Mouse (Mus musculus): ENCODE results near the gene Ubac2.
A peak's percentile ranks its signal among the peaks of the same experiment; 100 is the strongest.

Gene Ubac2

DNA sequence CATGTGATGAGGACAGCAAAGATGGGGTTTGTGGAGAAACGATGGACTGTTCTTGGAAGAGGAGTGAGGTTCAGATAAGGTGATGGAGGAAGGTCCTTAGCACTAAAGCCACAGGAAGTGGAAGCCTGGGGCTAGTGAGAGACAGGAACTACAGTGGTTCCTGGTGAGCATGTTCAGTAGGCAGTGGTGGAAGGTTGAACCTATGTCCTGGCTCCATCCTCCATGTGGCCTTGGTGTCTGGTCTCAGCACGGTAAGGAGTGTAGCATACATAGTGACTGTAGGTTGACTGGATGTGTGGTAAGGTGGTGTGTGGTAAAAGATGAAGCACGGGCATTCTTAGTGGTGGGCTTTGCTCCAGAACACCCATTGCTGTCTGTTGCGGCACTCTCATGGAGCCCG, 71.5 kb downstream of the Ubac2 start:
- peak in 1 of 2 experiments; percentile 7 for DNase-seq (ENCODE audit: low spot score in 2 of 2)

DNA sequence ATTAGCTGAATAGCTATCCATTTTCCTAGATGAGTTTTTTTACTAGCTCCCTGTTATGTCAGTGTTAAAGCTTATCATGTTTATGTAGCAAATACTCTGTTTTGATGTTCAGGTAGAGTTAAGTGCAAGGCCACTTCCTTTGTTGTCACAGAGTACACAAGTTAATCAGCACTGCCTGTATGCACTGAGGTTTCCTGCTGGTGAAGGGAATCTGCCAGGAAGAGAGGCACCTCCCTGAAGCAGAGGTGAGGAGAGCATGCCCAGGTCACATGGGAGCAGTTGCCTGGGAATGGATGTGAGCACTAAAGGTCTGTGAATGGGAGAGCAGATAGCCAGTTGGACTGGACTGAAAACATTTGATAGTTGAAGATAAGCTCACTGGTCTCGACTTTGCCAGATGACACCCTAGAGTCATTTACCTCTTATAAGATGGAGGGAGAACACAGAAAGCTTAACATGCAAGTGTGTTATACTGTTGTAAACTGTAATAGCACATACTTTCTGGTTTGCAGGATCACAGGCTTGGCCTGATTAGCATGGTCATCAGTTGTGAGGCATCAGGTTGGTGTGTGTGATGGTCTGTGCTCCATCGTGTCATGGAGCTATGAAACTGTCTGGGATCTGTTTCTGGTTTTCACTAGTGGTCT, 73.1 kb downstream of the Ubac2 start:
- peak in 1 of 2 experiments; percentile 11 for DNase-seq (ENCODE audit: low spot score in 2 of 2)

DNA sequence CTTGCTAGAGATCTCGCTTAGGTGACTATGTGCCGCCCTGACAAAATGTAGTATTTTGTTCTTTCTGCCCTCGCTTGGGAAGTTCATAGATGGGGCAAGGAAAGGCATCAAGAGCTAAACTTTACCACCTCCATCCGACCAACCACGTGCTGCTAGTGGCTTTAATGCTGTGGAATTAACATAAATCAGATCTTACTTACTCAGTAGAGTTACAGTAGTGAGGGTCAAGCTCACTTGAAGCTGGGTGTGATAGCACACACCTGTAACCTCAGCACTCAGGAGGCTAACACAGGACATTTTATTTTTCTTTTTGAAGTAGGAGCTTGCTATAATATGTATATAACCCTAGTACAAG, 73.6 kb downstream of the Ubac2 start:
- peak in 1 of 2 experiments; percentile 5 for DNase-seq (ENCODE audit: low spot score in 2 of 2)

DNA sequence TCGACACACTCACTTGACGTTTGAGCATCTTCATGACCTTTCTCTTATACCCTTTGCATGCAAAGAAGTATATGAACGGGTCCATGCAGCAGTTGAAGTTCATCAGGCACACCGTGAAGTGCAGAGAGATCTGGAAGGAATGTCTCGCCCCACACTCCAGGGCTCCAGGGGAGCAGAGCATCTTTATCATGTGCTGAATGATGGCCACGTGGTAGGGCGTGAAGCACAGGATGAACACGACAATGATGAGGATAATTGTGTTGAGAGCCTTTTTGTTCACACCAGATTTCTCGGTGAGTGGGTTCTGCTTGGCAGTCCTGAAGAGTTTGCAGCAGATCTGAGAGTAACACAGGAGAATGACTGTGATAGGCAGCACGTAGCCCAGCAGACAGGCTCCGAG, 75.7 kb downstream of the Ubac2 start:
- no peak for DNase-seq (ENCODE audit: low spot score in 2 of 2)

DNA sequence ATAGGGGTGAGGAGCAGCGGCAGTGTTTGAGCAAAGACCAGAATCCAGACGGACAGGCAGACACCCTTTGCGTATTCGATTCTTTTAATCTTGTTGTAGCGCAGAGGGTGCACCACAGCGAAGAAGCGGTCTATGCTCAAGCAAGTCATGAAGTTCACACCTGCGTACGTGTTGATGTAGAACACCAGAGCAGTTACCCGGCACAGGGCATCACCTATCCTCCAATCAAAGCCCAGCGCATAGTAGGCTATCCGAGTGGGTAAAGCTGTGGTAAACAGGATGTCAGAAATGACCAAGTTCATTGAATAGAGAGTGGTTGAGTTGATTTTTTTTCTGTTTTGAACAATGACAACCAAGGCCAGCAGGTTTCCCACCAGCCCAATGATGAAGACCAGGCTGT, 76.2 kb downstream of the Ubac2 start:
- DNase-seq (ENCODE audit: low spot score in 2 of 2) = peak in 1 of 2 experiments; percentile 10

DNA sequence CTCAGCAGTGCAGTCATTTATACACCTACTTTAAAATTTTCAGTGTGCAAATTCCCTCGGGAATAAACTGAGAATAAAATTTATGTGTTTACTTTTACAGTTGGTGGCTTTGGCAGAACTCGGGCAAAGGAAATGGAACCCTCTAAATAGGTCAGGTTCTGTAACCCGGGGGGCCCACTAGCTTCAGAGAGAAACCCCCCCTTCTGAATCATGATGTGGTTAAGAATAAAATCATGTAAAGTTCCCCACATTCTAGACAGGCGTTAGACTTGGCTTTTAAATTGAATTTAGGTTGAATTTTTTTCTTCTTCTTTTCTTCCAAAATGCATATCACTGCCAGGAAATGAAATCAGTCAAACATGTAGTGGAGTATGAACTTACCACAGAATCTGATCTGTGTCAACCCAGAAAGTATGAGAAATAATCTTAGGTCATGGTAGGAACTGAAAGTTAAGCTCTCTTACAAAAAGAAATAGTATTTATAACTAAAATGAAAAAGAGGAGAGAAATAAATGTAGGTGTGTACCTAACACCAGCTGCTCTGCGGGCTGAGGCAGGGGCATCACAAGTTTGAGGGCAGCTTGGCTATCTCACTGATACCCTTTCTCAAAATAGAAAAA, 76.9 kb downstream of the Ubac2 start:
- DNase-seq (ENCODE audit: low spot score in 2 of 2) = no peak

DNA sequence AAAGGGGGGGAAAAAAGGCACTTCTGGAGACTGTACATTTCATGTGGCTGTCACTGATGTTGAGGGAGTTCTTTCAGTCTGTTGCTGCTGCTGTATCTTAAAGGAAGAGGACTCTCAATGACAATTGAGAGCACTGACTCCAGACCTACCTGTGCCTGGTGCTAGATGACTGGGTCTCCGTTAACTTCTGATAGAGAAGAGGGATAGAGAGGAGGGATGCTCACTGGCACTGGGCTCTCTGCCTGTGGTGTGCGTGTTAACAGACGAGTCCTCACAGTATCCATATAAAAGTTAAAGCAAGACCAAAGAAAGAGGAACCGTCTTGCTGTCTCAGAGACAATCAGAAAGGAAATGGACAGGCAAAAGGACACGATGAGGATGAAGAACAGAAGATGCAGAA, 77.9 kb downstream of the Ubac2 start:
- DNase-seq (ENCODE audit: low spot score in 2 of 2) = no peak

DNA sequence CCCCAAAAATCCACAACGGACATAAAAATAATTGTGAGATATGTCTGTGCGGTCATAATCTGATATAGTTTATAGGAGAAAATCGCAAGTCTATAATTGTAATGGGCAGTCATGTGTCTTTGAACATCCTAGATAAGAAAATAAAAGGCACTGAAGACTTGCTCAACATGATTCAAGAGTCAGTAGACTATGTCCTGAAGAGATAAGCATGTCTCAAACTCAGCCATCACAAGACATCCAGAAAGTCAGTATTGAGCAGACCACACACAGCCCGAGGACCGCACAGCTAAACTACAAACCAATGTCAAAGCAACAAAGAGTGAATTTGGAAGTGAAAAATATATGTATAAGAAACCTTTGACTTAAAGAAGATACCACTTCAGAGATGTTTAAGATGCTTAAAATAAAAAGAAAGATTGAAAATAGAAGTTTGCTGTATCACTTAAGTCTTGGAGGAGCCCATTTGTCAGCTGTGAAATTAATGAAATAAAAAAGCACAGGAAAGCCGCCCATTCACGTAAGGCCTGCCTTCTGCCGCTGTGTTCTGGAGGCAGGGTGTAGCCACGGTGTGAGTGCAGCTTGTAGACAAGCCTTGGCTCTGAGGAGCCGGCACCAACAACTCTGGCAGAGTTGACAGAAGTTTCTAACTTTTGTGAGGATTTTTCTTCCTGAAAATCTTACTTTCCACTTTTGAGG, 78.9 kb downstream of the Ubac2 start:
- no peak for DNase-seq (ENCODE audit: low spot score in 2 of 2)

DNA sequence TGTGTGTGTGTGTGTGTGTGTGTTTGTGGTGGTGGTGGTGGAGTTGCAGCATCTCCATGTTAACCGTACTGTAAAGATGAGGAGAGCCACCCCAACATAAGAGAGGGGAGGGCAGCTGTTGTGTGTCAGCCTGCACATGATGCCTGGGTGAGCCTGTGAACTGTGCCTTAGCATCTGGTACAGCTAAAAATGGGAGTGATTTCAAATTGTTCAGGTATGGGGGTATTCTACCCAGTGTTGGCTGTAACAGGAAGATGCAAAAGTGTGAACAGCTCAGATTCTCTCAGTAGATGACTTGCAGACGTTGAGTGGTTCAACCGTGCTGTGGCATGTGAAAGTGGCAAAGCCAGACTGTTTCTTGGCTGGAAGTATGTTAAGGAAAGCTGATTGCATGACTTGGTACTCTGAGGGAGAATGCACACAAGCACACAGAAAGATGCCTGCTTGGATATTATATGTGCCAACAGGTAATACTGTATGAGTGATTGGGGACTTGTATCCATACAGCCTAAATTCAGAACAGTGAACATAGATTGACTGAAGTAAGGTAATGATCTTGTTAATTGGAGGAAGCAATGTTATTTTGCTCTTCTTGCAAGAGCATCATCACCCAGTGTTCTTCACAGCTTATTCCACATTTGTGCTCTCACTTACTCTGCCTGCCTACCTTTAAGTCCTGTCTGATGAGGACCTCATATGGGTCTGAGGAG, 79.8 kb downstream of the Ubac2 start:
- no peak for DNase-seq (ENCODE audit: low spot score in 2 of 2)

DNA sequence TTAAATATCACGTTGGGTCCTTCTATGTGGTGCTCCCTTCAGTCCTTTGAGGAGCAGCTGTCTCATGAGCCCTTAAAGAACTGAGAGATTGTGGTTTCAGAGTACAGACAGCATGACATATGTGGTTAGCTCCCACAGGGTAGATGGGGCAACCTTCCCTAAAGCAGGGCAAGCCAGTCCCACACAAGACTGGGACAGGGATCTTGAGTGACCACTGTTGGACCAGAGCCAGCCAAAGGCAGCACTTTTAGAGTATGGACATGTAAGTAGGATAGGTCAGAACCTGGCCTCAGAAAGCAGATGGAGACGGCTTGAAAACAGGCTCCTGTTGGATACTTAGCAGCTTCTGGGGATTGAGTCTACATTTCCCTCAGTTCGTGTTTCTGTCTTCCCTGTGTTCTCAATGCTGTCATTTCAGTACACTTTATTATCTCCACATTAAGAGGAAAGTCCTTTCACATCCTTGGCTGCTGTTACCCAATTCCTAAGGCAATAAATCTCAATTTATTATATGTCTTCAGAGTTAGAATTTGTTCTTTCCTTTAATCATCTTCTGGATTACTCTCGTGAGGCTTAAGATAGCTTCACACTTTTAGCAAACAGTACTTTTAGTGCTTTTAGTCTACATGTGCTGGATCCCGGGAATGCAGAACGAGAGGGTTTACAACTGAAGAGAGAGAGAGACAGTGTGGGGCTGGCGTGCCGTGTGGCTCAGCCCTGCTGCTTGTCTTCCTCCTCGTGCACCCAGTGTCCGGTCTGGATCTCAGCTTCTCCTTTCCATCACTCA, 80.5 kb downstream of the Ubac2 start:
- no peak for DNase-seq (ENCODE audit: low spot score in 2 of 2)

DNA sequence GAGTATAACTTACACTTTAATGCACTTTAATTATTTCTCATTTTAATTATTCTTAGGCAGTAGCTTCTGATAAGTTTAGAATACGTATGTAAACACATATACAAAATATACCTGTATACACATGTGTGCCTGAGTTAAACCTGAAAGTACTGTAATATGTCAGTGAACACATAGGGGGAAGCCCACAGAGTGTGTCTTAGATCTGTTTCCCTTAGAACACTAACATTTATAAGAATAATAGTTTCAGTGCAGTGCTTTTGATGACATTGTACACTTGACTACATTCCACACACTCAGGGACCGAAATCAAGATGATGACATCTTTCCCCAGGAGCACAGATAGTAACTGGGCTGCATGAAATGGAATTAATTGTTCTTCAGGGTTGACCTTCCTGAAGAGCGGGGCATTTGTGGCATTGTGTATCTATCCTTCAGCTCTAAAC, 81.1 kb downstream of the Ubac2 start:
- no peak for DNase-seq (ENCODE audit: low spot score in 2 of 2)

DNA sequence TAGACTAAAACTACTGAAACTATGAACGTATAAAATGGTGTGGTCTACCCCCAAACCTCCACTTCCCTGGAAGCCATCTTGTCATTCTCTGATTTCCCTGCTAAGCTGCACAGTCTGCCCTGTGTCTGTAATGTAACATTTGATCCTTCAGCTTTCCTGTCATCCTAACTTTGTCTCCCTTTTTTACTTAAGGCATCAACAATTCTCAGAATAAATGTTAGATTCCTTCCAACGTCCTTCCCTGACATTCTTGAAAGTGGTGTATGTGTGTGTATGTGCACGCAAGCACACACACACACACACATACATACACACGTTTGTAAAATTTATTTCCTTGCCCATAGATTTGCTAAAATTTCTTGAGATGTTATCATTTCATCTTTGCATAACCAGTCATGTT, 81.6 kb downstream of the Ubac2 start:
- no peak for DNase-seq (ENCODE audit: low spot score in 2 of 2)

DNA sequence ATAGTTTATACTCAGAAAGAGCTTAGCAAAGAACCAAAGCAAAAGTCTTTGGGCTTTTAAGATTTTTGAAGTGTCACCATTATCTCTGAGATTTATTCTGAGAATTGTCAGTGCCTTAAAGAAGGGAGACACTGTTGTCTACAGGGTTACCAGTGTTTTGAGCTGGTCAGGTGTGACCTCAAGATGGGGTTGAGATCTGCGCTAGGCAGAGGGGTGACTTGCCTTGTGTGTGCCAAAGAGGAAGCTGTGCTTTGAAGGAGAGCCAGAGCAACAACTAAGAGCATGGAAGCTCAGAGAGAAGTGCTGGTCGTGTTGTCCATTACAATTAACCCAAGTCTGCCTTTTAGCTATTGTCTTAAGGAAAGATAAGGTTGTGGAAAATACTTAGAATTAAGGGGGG, 82.1 kb downstream of the Ubac2 start:
- DNase-seq (ENCODE audit: low spot score in 2 of 2) = no peak

DNA sequence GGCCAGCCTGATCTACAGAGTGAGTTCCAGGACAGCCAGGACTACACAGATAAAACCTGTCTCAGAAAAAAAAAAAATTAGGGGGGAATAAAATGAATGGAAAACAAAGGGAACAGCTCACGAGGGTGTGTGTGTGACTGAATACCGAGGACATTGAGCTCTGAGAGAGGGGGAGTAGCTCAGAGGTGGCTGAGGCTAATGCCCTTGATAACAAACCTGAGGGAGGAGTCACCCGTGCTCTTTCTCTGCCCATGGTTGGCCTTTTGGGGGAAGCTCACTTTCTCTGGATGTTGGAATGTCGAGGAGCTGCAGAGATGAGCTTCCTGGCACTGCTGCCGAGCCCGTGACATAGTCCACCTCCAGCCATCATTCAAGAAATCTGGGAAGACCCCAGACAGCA, 82.6 kb downstream of the Ubac2 start:
- no peak for DNase-seq (ENCODE audit: low spot score in 2 of 2)

DNA sequence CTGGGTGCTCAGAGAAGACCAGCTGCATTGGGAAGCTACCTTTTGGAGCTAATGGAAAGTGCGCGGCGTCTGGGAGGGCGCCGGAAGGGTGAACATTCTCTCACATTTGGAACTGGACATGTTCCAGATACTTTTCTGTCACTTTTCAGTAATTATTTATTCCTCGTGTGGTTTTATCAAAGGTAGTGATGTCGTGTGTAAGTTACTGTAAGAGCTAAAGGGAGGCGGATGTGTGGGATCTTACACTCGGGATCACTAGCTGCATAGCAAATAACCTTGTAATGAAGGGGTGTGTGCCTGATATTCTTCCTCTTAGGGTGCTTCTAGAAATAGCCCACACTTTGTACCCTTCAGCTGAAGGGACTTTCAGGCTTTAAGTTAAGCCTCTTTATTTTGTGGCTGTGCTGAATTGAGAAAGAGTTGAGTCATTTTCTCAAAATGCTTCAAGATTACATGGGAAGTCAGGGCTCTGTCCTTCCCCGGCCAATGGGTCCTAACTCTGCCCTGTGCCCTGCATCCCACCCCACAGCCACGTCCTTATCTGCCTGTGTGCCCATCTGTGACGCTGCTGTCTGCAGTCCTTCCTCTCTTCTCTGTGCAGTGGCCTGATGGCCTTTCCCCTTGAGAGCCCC, 83.2 kb downstream of the Ubac2 start:
- no peak for DNase-seq (ENCODE audit: low spot score in 2 of 2)

DNA sequence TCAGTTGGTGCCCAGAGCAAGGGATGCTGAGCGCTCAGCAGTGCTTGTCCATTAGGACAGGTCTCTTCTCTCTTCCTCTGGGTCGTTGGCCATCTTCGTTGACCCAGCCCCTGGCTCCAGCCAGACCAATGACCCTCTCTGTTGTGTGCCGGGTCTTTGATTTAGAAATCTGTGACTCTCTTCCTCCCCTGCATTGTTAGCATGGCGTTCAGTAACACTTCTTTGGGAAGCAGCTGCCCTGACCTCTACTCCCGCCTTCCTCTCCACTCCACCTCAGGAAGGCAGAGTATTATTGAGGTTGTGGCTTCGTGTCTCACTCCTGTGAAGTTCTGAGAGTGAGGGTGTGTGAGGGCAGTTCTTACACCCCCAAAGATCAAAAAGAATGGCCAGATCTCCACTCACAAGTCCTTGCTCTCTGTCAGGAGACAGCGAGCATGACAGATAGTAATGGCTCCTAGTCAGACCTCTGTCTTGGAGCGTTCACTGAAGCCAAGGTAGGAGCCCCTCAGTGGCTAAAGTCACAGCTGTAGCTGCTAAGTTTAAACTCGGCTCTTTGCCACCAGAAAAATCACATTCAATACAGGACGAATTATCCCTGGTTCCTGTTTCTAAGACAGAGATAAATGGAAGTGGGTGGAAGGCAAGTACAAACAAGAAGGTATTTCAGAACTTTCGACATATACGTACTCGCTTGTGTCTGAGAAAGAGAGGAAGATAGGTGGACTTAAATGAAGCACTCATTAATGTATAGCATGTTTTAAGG, 83.9 kb downstream of the Ubac2 start:
- no peak for DNase-seq (ENCODE audit: low spot score in 2 of 2)

DNA sequence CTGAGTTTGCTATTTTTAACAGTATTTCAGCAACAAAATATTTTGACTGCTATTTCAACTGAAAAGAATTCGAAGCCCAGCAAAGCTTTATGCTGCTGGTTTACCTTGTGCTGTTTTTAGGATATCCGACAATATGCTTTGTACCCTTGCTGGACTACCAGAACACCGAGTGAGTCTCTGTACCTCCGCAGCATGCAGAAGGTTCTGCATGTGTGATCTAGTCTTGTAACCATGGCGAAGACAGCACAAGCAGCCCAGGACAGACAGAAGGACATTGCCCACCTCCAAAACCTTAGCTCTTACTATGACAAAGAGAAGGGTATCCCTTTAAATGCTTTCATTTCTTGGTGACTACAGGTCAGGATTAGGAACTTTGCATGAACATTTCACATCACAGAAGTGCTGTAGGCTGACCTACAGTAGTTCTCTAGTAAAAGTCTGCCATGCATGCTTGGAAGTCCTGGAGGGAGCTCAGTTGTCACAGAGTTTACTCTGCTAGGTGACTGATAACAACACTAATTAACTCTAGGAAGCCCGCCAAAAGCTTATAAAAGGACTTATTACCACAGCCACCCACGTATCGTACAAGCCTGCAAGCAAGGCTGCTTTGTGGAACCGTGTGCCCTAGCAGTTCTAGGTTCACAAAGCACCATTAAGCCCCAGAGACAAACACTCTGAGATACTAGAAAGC, 85.0 kb downstream of the Ubac2 start:
- no peak for DNase-seq (ENCODE audit: low spot score in 2 of 2)

DNA sequence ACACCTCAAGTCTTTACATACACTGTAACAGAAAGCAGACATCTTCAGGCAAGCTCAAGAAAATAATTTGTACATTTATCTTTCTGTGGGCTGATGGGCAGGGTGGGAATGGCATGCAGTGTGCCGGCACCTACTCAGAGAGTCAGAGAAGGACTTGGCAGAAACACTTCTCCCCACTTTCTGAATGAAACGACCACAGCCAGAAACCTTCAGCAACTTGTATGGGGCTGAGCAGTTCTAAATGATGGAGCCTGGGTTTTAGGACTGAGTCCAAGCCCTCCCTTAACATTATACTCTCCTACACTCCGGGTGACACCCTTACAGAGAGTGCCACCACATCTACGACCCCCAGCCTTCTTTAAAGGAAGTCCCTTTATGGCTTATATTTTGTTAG, 85.5 kb downstream of the Ubac2 start:
- DNase-seq (ENCODE audit: low spot score in 2 of 2) = no peak

DNA sequence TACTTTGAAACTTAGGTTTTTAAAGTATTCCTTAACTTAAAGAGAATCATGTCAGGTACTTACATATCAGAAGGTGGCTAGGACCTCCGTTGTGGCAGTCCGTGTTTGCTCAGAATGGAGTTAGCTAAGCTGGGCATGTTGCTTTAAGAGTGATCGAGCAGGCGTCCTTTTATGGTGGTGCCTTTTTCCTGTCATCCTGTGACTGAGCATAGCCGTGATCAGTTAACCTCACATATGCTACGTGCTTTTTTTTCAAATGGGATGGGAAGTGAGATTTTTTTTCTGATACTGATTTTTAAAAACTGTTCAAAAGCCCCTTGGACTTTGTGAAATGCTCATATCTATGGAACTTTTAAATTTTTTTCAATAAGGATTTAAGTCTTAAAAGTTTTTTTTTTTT, 86.6 kb downstream of the Ubac2 start, which contains the start of gene Gpr183:
TSS of gene Gpr183 (minus strand) at position 206 of the 400 bp plus-strand sequence.
- no peak for DNase-seq (ENCODE audit: low spot score in 2 of 2)

DNA sequence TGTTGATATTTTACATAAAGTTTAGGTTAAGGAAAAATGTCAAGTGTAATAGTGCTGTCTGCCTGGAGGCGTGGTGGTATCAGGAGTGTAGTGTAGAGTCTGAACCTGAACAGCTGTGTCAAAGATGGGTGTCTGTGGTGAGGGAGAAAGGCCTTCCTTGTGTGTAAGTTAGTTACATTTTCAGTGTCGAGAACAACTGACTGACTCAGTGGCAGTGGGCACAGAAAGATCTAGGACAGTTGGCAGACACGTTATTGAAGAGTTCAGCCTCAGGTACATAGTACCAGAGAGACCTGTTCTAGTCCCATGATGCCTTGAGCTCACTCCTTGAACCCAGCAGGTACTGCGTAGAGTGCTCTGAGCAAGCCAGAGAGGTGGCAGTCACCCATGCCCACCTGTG, 87.0 kb downstream of the Ubac2 start:
- DNase-seq (ENCODE audit: low spot score in 2 of 2) = no peak

Measured in spleen, postnatal 10 days (tissue).